Mouse (Mus musculus) cerebral cortex, adult 2 months (tissue): ENCODE measurements around the gene Sh3gl1.

Experiments used
- WGBS: fragments of 180-500 bp; shearing (Covaris S2); methylation state at CpG from one replicate; pipeline ENCODE4 v1.1.7; 2018; 5-methylcytosine and 5-hydroxymethylcytosine counted together

The Sh3gl1 gene

GRCm38 (mm10) chr17:56038583-56039261, 2.3 kb upstream of the Sh3gl1 start:
- 65% methylated on average over 8 of the region's 8 CpGs for WGBS

GRCm38 (mm10) chr17:56036901-56037287, 459 bp upstream of the Sh3gl1 start:
- 38% methylated on average over 13 of the region's 13 CpGs for WGBS

- 71% methylated on average over 4 of the region's 4 CpGs for WGBS
Measured at GRCm38 (mm10) chr17:56035216-56035615, 1.2 kb downstream of the Sh3gl1 start.

- 79% methylated on average over 6 of the region's 6 CpGs for WGBS
Measured at GRCm38 (mm10) chr17:56034726-56035100, 1.7 kb downstream of the Sh3gl1 start.

GRCm38 (mm10) chr17:56034040-56034725, 2.3 kb downstream of the Sh3gl1 start:
- 79% methylated on average over 7 of the region's 7 CpGs for WGBS

GRCm38 (mm10) chr17:56032831-56033230, 3.6 kb downstream of the Sh3gl1 start:
- 65% methylated on average over 7 of the region's 7 CpGs for WGBS

GRCm38 (mm10) chr17:56032127-56032733, 4.2 kb downstream of the Sh3gl1 start:
- 47% methylated on average over 6 of the region's 6 CpGs for WGBS

- WGBS, result 94% methylated on average over 7 of the region's 7 CpGs
Measured at GRCm38 (mm10) chr17:56031431-56031830, 5.0 kb downstream of the Sh3gl1 start.

GRCm38 (mm10) chr17:56030919-56031318, 5.5 kb downstream of the Sh3gl1 start:
- 39% methylated on average over 5 of the region's 5 CpGs for WGBS

GRCm38 (mm10) chr17:56030238-56030870, 6.1 kb downstream of the Sh3gl1 start:
- WGBS, result 66% methylated on average over 9 of the region's 9 CpGs

GRCm38 (mm10) chr17:56027801-56028441, 8.5 kb downstream of the Sh3gl1 start:
- 66% methylated on average over 5 of the region's 5 CpGs for WGBS

GRCm38 (mm10) chr17:56026881-56027280, 9.6 kb downstream of the Sh3gl1 start:
- WGBS, result 76% methylated on average over 1 of the region's 1 CpGs

GRCm38 (mm10) chr17:56026303-56026702, 10.1 kb downstream of the Sh3gl1 start:
- whole genome bisulfite sequencing, result 79% methylated on average over 1 of the region's 1 CpGs

GRCm38 (mm10) chr17:56024931-56025330, 11.5 kb downstream of the Sh3gl1 start:
- 69% methylated on average over 5 of the region's 5 CpGs for WGBS

- WGBS, result 32% methylated on average over 2 of the region's 2 CpGs
Measured at GRCm38 (mm10) chr17:56024476-56024875, 12.0 kb downstream of the Sh3gl1 start.

- 80% methylated on average over 5 of the region's 5 CpGs for WGBS
Measured at GRCm38 (mm10) chr17:56023386-56023785, 13.0 kb downstream of the Sh3gl1 start.

- 64% methylated on average over 4 of the region's 4 CpGs for WGBS
Measured at GRCm38 (mm10) chr17:56022989-56023290, 13.5 kb downstream of the Sh3gl1 start.

- 78% methylated on average over 2 of the region's 2 CpGs for WGBS
Measured at GRCm38 (mm10) chr17:56022131-56022988, 14.1 kb downstream of the Sh3gl1 start.

- WGBS, result 59% methylated on average over 4 of the region's 4 CpGs
Measured at GRCm38 (mm10) chr17:56021161-56021910, 15.1 kb downstream of the Sh3gl1 start.

- WGBS, result 85% methylated on average over 6 of the region's 6 CpGs
Measured at GRCm38 (mm10) chr17:56020400-56021084, 15.9 kb downstream of the Sh3gl1 start.
